Mouse (Mus musculus) brain, embryonic 14.5 days (tissue): ENCODE results near the gene Dock4.
"Not testable (repeated sequence)": the region's sequence is repeated elsewhere in the genome, so short reads cannot be mapped to it uniquely, and the experiment has no call there.

Source experiments
- CTCF ChIP-seq: fragments of 200-500 bp; IDR thresholded peaks from 2 replicates; pipeline ENCODE4 v1.5.1; 2012; ENCODE audit warnings: inconsistent platforms, mild to moderate bottlenecking, moderate library complexity, borderline replicate concordance; ENCODE audit not compliant: insufficient read depth, insufficient read length; ENCODE audit errors: extremely low read depth
- POLR2A ChIP-seq: fragments of 200-500 bp; IDR thresholded peaks from 2 replicates; pipeline ENCODE4 v1.6.1; 2012; ENCODE audit warnings: mild to moderate bottlenecking, inconsistent platforms, borderline replicate concordance; ENCODE audit not compliant: poor library complexity, insufficient read depth, insufficient read length, severe bottlenecking; ENCODE audit errors: extremely low read depth

DNA sequence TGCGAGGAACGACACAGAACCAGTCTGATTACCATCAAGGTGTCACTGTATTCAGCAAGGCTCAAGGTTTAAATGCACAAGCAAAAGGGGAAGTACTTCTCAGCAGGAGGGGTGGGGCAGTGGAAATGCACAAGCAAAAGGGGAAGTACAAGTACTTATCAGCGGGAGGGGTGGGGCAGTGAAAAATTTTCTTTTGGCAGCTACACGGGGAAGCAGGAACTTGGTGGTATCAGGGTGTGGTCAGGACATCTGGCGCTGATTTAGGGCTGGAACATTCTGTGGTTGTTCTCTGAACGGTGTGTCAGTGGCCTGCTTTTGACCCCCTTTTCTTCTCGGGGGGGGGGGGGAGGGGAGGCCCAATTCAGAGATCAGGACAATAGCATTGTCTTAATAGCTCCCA is 413.0 kb downstream of the Dock4 start:
- TF ChIP-seq POLR2A, CTCF: not testable (repeated sequence)
